Mouse (Mus musculus): ENCODE data around the gene Itih5.

GRCm38 (mm10) chr2:10236554-10236953 lies 83.2 kb downstream of the Itih5 start:
- TF ChIP-seq CTCF (IDR thresholded peaks at IDR 0.05 in 2 of 3, conservative IDR thresholded peaks at IDR 0.05 in 1 of 3; ENCODE audit: control insufficient read depth in 1 of 3, insufficient read depth in 1 of 3, low read depth in 2 of 3, low read length in 3 of 3, poor library complexity in 1 of 3, severe bottlenecking in 1 of 3), result no peak
- no peak for TF ChIP-seq E2F4 (IDR thresholded peaks at IDR 0.05; ENCODE audit: borderline replicate concordance, low read depth, low read length)
